Mouse (Mus musculus) midbrain, embryonic 14.5 days (tissue): ENCODE data around the gene Gm5799. TPM values are rescaled to one million over a fixed set of nuclear protein-coding genes. Genes with fewer than 3 reads are reported as not detected.

Experiments used
- polyA plus RNA-seq: library from polyadenylated mRNA; unstranded; fragments of >200 nt; fragmentation: Nextera tagmentation; extraction: Ambion mirVana; gene quantifications from 2 replicates; pipeline ENCODE4 v1.2.1, GENCODE M21; 2014

The Gm5799 gene
- polyA plus RNA-seq, 1 experiment from 2014 or later = not detected

Other genes starting within 250 kb of the Gm5799 start
- not detected in 2 replicates for gene Gm8127, start 249.7 kb upstream of the Gm5799 start, polyA plus RNA-seq
- gene 1700001F09Rik, start 195.8 kb upstream of the Gm5799 start, polyA plus RNA-seq = not detected in 2 replicates
- gene Gm8138, start 127.2 kb upstream of the Gm5799 start, polyA plus RNA-seq = not detected in 2 replicates
- not detected in 2 replicates for gene Gm17654, start 35.6 kb downstream of the Gm5799 start, polyA plus RNA-seq
- not detected in 2 replicates for gene Gm10375, start 64.4 kb downstream of the Gm5799 start, polyA plus RNA-seq
- not detected in 2 replicates for gene Gm8165, start 133.6 kb downstream of the Gm5799 start, polyA plus RNA-seq
- 1.6 and 2.3 TPM in 2 replicates for gene Gm7324, start 154.3 kb downstream of the Gm5799 start, polyA plus RNA-seq
- gene Gm16506, start 183.9 kb downstream of the Gm5799 start, polyA plus RNA-seq = not detected in 2 replicates
- gene Gm6526, start 204.3 kb downstream of the Gm5799 start, polyA plus RNA-seq = not detected in 2 replicates
- not detected in 2 replicates for gene Gm8180, start 241.2 kb downstream of the Gm5799 start, polyA plus RNA-seq